11 mouse cellular contexts compared by ENCODE assay signal in genomic region chr9:67565801-67566258, GRCm38 (mm10). TPM values are rescaled to one million over a fixed set of nuclear protein-coding genes. Genes with fewer than 3 reads are reported as not detected.
A peak's percentile ranks its signal among the peaks of the same experiment; 100 is the strongest.
DNase-seq lines count a peak whose midpoint lies in the region; ATAC-seq and TF ChIP-seq lines count a peak whose summit lies in the region.
"Had no signal": no experiment of that assay in that cellular context is flagged by ENCODE, and none has a peak within 500 bp of the region (broad histone marks: within the 10 kb centered on the region; RNA-seq: fewer than 3 reads in every experiment).

No protein-coding gene starts in this region.

- TF ChIP-seq EP300 in stomach, postnatal 0 days (optimal IDR thresholded peaks at IDR 0.05): no peak

- peak; percentile 6 for DNase-seq in urinary bladder, postnatal 25 days (ENCODE audit: low spot score)
- no peak for DNase-seq in urinary bladder, postnatal 10 days (ENCODE audit: low spot score)
- DNase-seq in gastrocnemius, postnatal 10 days: peak; percentile 34
- DNase-seq in heart, postnatal 36 days: peak; percentile 53 to 67
- DNase-seq in stomach, postnatal 0 days (ENCODE audit: low spot score): no peak
- no peak for DNase-seq in hindbrain, embryonic 14.5 days (ENCODE audit: low spot score)
- DNase-seq in thymus, postnatal 36 days: no peak
- DNase-seq in ovary, postnatal 10 days (ENCODE audit: low spot score): no peak
- DNase-seq: thymus, postnatal 25 days had no signal

- H3K4me3 ChIP-seq in stomach, postnatal 0 days (ENCODE audit: low read depth, low read length): no peak overlapping the region
- no peak overlapping the region for H3K4me3 ChIP-seq in hindbrain, embryonic 14.5 days (replicated peaks; ENCODE audit: low read length)
- H3K4me3 ChIP-seq: layer of hippocampus, adult 2 months had no signal

- H3K9me3 ChIP-seq in stomach, postnatal 0 days (ENCODE audit: control insufficient read depth, low read length): no peaks in the 10 kb centered on the region
- H3K9me3 ChIP-seq in hindbrain, embryonic 14.5 days (ENCODE audit: control insufficient read depth, low read length): no peaks in the 10 kb centered on the region

- no peaks in the 10 kb centered on the region for H3K27me3 ChIP-seq in stomach, postnatal 0 days (ENCODE audit: control insufficient read depth, insufficient read depth, low read length)
- H3K27me3 ChIP-seq in hindbrain, embryonic 14.5 days (ENCODE audit: control insufficient read depth, insufficient read depth, low read length): no peaks in the 10 kb centered on the region

- no peak for TF ChIP-seq CTCF in stomach, postnatal 0 days (IDR thresholded peaks at IDR 0.05; ENCODE audit: low read depth)

- no peaks in the 10 kb centered on the region for H3K36me3 ChIP-seq in stomach, postnatal 0 days (ENCODE audit: control insufficient read depth, insufficient read depth, low read length)
- H3K36me3 ChIP-seq in hindbrain, embryonic 14.5 days (replicated peaks; ENCODE audit: control insufficient read depth, insufficient read depth): no peaks in the 10 kb centered on the region

- intact Hi-C loops in heart, postnatal 36 days (cut with DNase I): no loop called here

- H3K27ac ChIP-seq in stomach, postnatal 0 days (replicated peaks): no peak overlapping the region
- H3K27ac ChIP-seq in hindbrain, embryonic 14.5 days: no peak overlapping the region
- H3K27ac ChIP-seq: layer of hippocampus, adult 2 months had no signal

- no peaks in the 10 kb centered on the region for H3K4me1 ChIP-seq in stomach, postnatal 0 days (replicated peaks; ENCODE audit: control insufficient read depth, insufficient read depth)
- no peaks in the 10 kb centered on the region for H3K4me1 ChIP-seq in hindbrain, embryonic 14.5 days (replicated peaks; ENCODE audit: control insufficient read depth, insufficient read depth, low read length)

- 59% methylated on average over 6 of the region's 6 CpGs for WGBS in stomach, postnatal 0 days
- WGBS in hindbrain, embryonic 14.5 days: 83% methylated on average over 6 of the region's 6 CpGs

- no peak overlapping the region for H3K9ac ChIP-seq in stomach, postnatal 0 days (ENCODE audit: low read length)
- no peak overlapping the region for H3K9ac ChIP-seq in hindbrain, embryonic 14.5 days

- no peak overlapping the region for H3K4me2 ChIP-seq in stomach, postnatal 0 days (replicated peaks; ENCODE audit: low read depth)
- no peak overlapping the region for H3K4me2 ChIP-seq in hindbrain, embryonic 14.5 days (replicated peaks)

- peak; percentile 70 for ATAC-seq in stomach, postnatal 0 days (ENCODE audit: low FRiP score, low TSS enrichment)
- ATAC-seq in hindbrain, embryonic 14.5 days (ENCODE audit: low FRiP score): no peak

RNA-seq across cellular contexts. Expression of gene Tln2, which starts 6.3 kb away (rescaled TPM):
- total RNA-seq in gastrocnemius, postnatal 10 days (2021): 100 to 1,000 TPM; 111 to 132 TPM
- 10 to 100 TPM; 80.3 to 90.0 TPM for total RNA-seq in heart, postnatal 36 days (2021)
- polyA plus RNA-seq in stomach, postnatal 0 days (2015; fragmentation: Nextera tagmentation; extraction: Ambion mirVana): 14.3 and 17.5 TPM in 2 replicates
- 38.3 and 41.5 TPM in 2 replicates for polyA plus RNA-seq in hindbrain, embryonic 14.5 days (2014; fragmentation: Nextera tagmentation; extraction: Ambion mirVana)
- total RNA-seq: megakaryocyte-erythroid progenitor cell, adult 5-6 weeks had no signal

Comparison
In these comparisons a context has a peak if more than half of its experiments do, and no peak if none do; other contexts are left out.
1. DNase-seq: peak in urinary bladder, postnatal 25 days (single experiment), gastrocnemius, postnatal 10 days (single experiment) and heart, postnatal 36 days (2 of 2); none in urinary bladder, postnatal 10 days (single experiment), stomach, postnatal 0 days (single experiment), hindbrain, embryonic 14.5 days (single experiment), thymus, postnatal 36 days (0 of 2) and ovary, postnatal 10 days (single experiment).